Mouse (Mus musculus) gastrocnemius, adult 18-20 months (tissue): ENCODE measurements around the gene 2210016F16Rik. TPM values are rescaled to one million over a fixed set of nuclear protein-coding genes. Genes with fewer than 3 reads are reported as not detected.
"Not testable (repeated sequence)": the region's sequence is repeated elsewhere in the genome, so short reads cannot be mapped to it uniquely, and the experiment has no call there.

Experiments used
- DNase-seq: peaks from one replicate; pipeline ENCODE4 v3.0.0; 2021; ENCODE audit warnings: low spot score
- microRNA-seq: library from miRNA; unstranded; fragments of <30 nt; microRNA quantifications from one replicate; pipeline ENCODE4 v1.2.0, GENCODE M21; 2021
- total RNA-seq, 2 experiments: library from RNA; stranded (reverse); gene quantifications; 2 replicates each; pipeline ENCODE4 v1.2.3; 2021

The 2210016F16Rik gene
- total RNA-seq, 2 experiments from 2014 or later, result 6.2 to 6.7 TPM

- DNase-seq, result no peak
These were observed 654 bp downstream of the 2210016F16Rik start for GRCm38 (mm10) chr13:58384371-58384770.

GRCm38 (mm10) chr13:58373153-58373470 is 11.9 kb downstream of the 2210016F16Rik start:
- no peak for DNase-seq

GRCm38 (mm10) chr13:58372278-58373152 is 12.5 kb downstream of the 2210016F16Rik start:
- no peak for DNase-seq

GRCm38 (mm10) chr13:58368835-58369234 is 16.2 kb downstream of the 2210016F16Rik start:
- no peak for DNase-seq

GRCm38 (mm10) chr13:58367641-58368040 is 17.4 kb downstream of the 2210016F16Rik start:
- DNase-seq, result no peak

- no peak for DNase-seq
These were observed 18.7 kb downstream of the 2210016F16Rik start for GRCm38 (mm10) chr13:58366373-58366772.

- DNase-seq, result not testable (repeated sequence)
These were observed 19.8 kb downstream of the 2210016F16Rik start for GRCm38 (mm10) chr13:58365179-58365578.

- DNase-seq, result no peak
These were observed 20.5 kb downstream of the 2210016F16Rik start for GRCm38 (mm10) chr13:58364353-58365175.

GRCm38 (mm10) chr13:58359304-58359653 is 25.7 kb downstream of the 2210016F16Rik start:
- DNase-seq, result no peak

GRCm38 (mm10) chr13:58358629-58359303 is 26.3 kb downstream of the 2210016F16Rik start, which contains the start of gene Kif27:
Gene Kif27 (minus strand): TSS chr13:58359122.
- peak; percentile 74 for DNase-seq

- DNase-seq, result no peak
These were observed 32.0 kb downstream of the 2210016F16Rik start for GRCm38 (mm10) chr13:58352996-58353395.

- no peak for DNase-seq
These were observed 34.4 kb downstream of the 2210016F16Rik start for GRCm38 (mm10) chr13:58350606-58351005.

- no peak for DNase-seq
These were observed 40.5 kb downstream of the 2210016F16Rik start for GRCm38 (mm10) chr13:58344505-58344904.

GRCm38 (mm10) chr13:58337456-58337855 is 47.6 kb downstream of the 2210016F16Rik start:
- DNase-seq, result no peak

GRCm38 (mm10) chr13:58334116-58334515 is 50.9 kb downstream of the 2210016F16Rik start:
- no peak for DNase-seq

Small RNA genes lying within 50 kb of the gene (microRNA-seq; reads per million reads assigned to microRNA genes)
- gene Mir7-1, result 99.2 reads per million, percentile 59 among the genes with 10 or more reads in this experiment

Other genes starting within 250 kb of the 2210016F16Rik start
- gene Idnk, start 227.6 kb downstream of the 2210016F16Rik start, total RNA-seq, result 1 to 10 TPM; 5.9 to 7.9 TPM
- 10 to 100 TPM; 47.6 to 52.7 TPM for gene Ubqln1, start 169.6 kb downstream of the 2210016F16Rik start, total RNA-seq
- 10 to 100 TPM; 30.6 to 31.9 TPM for gene Gkap1, start 109.5 kb downstream of the 2210016F16Rik start, total RNA-seq
- gene Kif27, start 26.1 kb downstream of the 2210016F16Rik start, total RNA-seq, result not detected
- gene Rmi1, start 17.0 kb upstream of the 2210016F16Rik start, total RNA-seq, result 1 to 10 TPM; 5.3 to 6.7 TPM
- 100 to 1,000 TPM; 255 to 260 TPM for gene Hnrnpk, start 18.1 kb upstream of the 2210016F16Rik start, total RNA-seq
- not detected for gene Slc28a3, start 225.7 kb upstream of the 2210016F16Rik start, total RNA-seq